ENCODE assay signal across 12 mouse cellular contexts in the genomic region with DNA sequence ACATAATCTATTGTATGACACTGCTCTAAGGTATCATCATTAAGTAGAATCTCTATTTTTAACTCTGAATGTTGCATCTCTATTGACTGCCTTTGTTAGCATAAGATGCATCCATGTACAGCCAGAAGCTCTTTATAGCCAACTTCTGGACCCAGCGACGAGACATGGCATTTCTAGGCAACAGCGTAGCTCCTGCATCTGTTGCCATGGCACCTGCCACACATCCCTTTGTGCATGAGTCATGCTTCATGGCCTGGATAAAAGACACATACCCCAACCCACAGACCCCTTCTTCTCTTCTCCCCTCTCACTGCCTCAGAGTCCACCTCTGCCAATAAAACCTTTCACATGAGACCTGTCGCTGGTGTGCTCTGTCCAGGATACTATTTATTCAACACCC. TPM values are rescaled to one million over a fixed set of nuclear protein-coding genes. Genes with fewer than 3 reads are reported as not detected.
DNase-seq lines count a peak whose midpoint lies in the region.
"Had no signal": no experiment of that assay in that cellular context is flagged by ENCODE, and none has a peak within 500 bp of the region (broad histone marks: within the 10 kb centered on the region; RNA-seq: fewer than 3 reads in every experiment).

No protein-coding gene starts in this region.

- intact Hi-C loops in left cerebral cortex, postnatal 10 days (cut with DNase I), result no loop called here
- intact Hi-C loops in heart, postnatal 14 days (cut with DNase I), result no loop called here

- peak; percentile 9 for DNase-seq in embryo, embryonic 10 days (ENCODE audit: low spot score)
- no peak for DNase-seq in embryo, embryonic 10.5 days (ENCODE audit: low spot score)
- DNase-seq in frontal cortex, postnatal 14 days (ENCODE audit: low spot score in 2 of 2), result peak; percentile 31 to 33
- peak; percentile 13 to 28 for DNase-seq in left cerebral cortex, postnatal 10 days (ENCODE audit: extremely low spot score in 1 of 2, low spot score in 2 of 2)
- peak; percentile 25 for DNase-seq in retina, postnatal 1 day
- DNase-seq in heart, postnatal 14 days, result no peak
- DNase-seq in lung, postnatal 25 days (ENCODE audit: low spot score), result no peak
- no peak for DNase-seq in thymus, adult 18-20 months
- DNase-seq: heart, adult 18-20 months; kidney, adult 2 months had no signal

RNA-seq across cellular contexts. Expression of gene Ccdc175, which starts 34.0 kb away (rescaled TPM):
- total RNA-seq in left cerebral cortex, postnatal 10 days (2021), result not detected
- total RNA-seq in heart, postnatal 14 days (2021), result not detected
- total RNA-seq: heart, adult 18-20 months; heart, postnatal 25 days; left cerebral cortex, adult 8-10 months had no signal

Comparison
In these comparisons a context has a peak if more than half of its experiments do, and no peak if none do; other contexts are left out.
1. DNase-seq: peak in embryo, embryonic 10 days (single experiment), frontal cortex, postnatal 14 days (2 of 2), left cerebral cortex, postnatal 10 days (2 of 2) and retina, postnatal 1 day (single experiment); none in embryo, embryonic 10.5 days (single experiment), heart, postnatal 14 days (0 of 2), lung, postnatal 25 days (single experiment) and thymus, adult 18-20 months (0 of 2).